Mouse (Mus musculus) liver, embryonic 15.5 days (tissue): Measurements from ENCODE around the gene Ablim1. TPM values are rescaled to one million over a fixed set of nuclear protein-coding genes. Genes with fewer than 3 reads are reported as not detected.
A peak's percentile ranks its signal among the peaks of the same experiment; 100 is the strongest.

ENCODE experiments used
- ATAC-seq: fragments of 200-750 bp; cut with Nextera tagmentation; 2 replicates; pipeline ENCODE4 v1.8.0; 2017; ENCODE audit warnings: moderate number of reproducible peaks, mild to moderate bottlenecking, moderate library complexity; ENCODE audit not compliant: insufficient read depth
- H3K27ac ChIP-seq: fragments of 300-500 bp; sonication (generic); replicated peaks from 2 replicates; pipeline ENCODE4 v1.5.1; 2015; ENCODE audit warnings: mild to moderate bottlenecking, inconsistent platforms
- H3K27me3 ChIP-seq: fragments of 300-500 bp; sonication (generic); 2 replicates; pipeline ENCODE4 v1.6.1; 2015; ENCODE audit warnings: mild to moderate bottlenecking, inconsistent platforms
- H3K36me3 ChIP-seq: fragments of 300-500 bp; sonication (generic); replicated peaks from 2 replicates; pipeline ENCODE4 v1.6.1; 2015; ENCODE audit warnings: moderate library complexity, mild to moderate bottlenecking, inconsistent platforms
- H3K4me1 ChIP-seq: fragments of 300-500 bp; sonication (generic); replicated peaks from 2 replicates; pipeline ENCODE4 v1.6.1; 2015; ENCODE audit warnings: inconsistent platforms
- H3K4me2 ChIP-seq: fragments of 300-500 bp; sonication (generic); 2 replicates; pipeline ENCODE4 v1.6.1; 2015; ENCODE audit warnings: moderate library complexity, mild to moderate bottlenecking, inconsistent platforms
- H3K4me3 ChIP-seq: fragments of 300-500 bp; sonication (generic); replicated peaks from 2 replicates; pipeline ENCODE4 v1.5.1; 2015; ENCODE audit warnings: mild to moderate bottlenecking, inconsistent platforms
- H3K9ac ChIP-seq: fragments of 300-500 bp; sonication (generic); 2 replicates; pipeline ENCODE4 v1.6.1; 2015; ENCODE audit warnings: moderate library complexity, mild to moderate bottlenecking, inconsistent platforms
- H3K9me3 ChIP-seq: fragments of 300-500 bp; sonication (generic); replicated peaks from 2 replicates; pipeline ENCODE4 v1.6.1; 2016; ENCODE audit warnings: inconsistent platforms
- WGBS: fragments of 180-500 bp; shearing (Covaris S2); methylation state at CpG from one replicate; pipeline ENCODE4 v1.1.7; 2015; ENCODE audit warnings: mixed read lengths; ENCODE audit not compliant: insufficient replicate concordance; 5-methylcytosine and 5-hydroxymethylcytosine counted together
- polyA plus RNA-seq: library from polyadenylated mRNA; unstranded; fragments of >200 nt; fragmentation: Nextera tagmentation; extraction: Ambion mirVana; gene quantifications from 2 replicates; pipeline ENCODE4 v1.2.1, GENCODE M21; 2015

The Ablim1 gene
- polyA plus RNA-seq, 1 experiment from 2014 or later, result 9.5 TPM

GRCm38 (mm10) chr19:57185021-57185420 lies 129.7 kb downstream of the Ablim1 start:
- Histone ChIP-seq H3K4me2 (no peak overlapping the region), H3K9me3 (no peaks in the 10 kb centered on the region), H3K27ac (no peak overlapping the region; the same call in 1 of the 2 replicates), H3K27me3 (no peaks in the 10 kb centered on the region), H3K4me3 (no peak overlapping the region), H3K36me3 (no peaks in the 10 kb centered on the region), H3K9ac (no peak overlapping the region), H3K4me1 (peaks cover 28% of the 10 kb centered on the region)
- 52% methylated on average over 3 of the region's 3 CpGs for WGBS
- no peak for ATAC-seq

- no peaks in the 10 kb centered on the region for H3K9me3 ChIP-seq
- no peak overlapping the region for H3K9ac ChIP-seq
- no peaks in the 10 kb centered on the region for H3K36me3 ChIP-seq
- H3K4me1 ChIP-seq, result peaks cover 24% of the 10 kb centered on the region
- no peak overlapping the region for H3K4me2 ChIP-seq
- peak overlapping the region; percentile 72; the same call in 1 of the 2 replicates for H3K27ac ChIP-seq
- no peak overlapping the region for H3K4me3 ChIP-seq
- no peaks in the 10 kb centered on the region for H3K27me3 ChIP-seq
- 63% methylated on average over 13 of the region's 13 CpGs for WGBS
- ATAC-seq, result no peak
Observed at GRCm38 (mm10) chr19:57182938-57183720, 131.6 kb downstream of the Ablim1 start.

- Histone ChIP-seq H3K27me3 (no peaks in the 10 kb centered on the region), H3K36me3 (no peaks in the 10 kb centered on the region), H3K27ac (peak overlapping the region; percentile 74), H3K9me3 (no peaks in the 10 kb centered on the region), H3K9ac (no peak overlapping the region), H3K4me3 (no peak overlapping the region), H3K4me2 (peak overlapping the region; percentile 25; the same call in 1 of the 2 replicates), H3K4me1 (peaks cover 26% of the 10 kb centered on the region)
- 62% methylated on average over 10 of the region's 10 CpGs for WGBS
- peak; percentile 69 for ATAC-seq
Observed at GRCm38 (mm10) chr19:57181852-57182528, 132.7 kb downstream of the Ablim1 start.

- Histone ChIP-seq H3K9ac (no peak overlapping the region), H3K4me3 (no peak overlapping the region), H3K4me2 (peak overlapping the region; percentile 25; the same call in 1 of the 2 replicates), H3K27ac (peak overlapping the region; percentile 74), H3K4me1 (peaks cover 26% of the 10 kb centered on the region), H3K27me3 (no peaks in the 10 kb centered on the region), H3K36me3 (no peaks in the 10 kb centered on the region), H3K9me3 (no peaks in the 10 kb centered on the region)
- ATAC-seq, result no peak
- WGBS, result 71% methylated on average over 6 of the region's 6 CpGs
Observed at GRCm38 (mm10) chr19:57181317-57181716, 133.4 kb downstream of the Ablim1 start.

GRCm38 (mm10) chr19:57180908-57181307 lies 133.8 kb downstream of the Ablim1 start:
- Histone ChIP-seq H3K36me3 (no peaks in the 10 kb centered on the region), H3K9ac (no peak overlapping the region), H3K4me2 (no peak overlapping the region), H3K9me3 (no peaks in the 10 kb centered on the region), H3K4me1 (peaks cover 26% of the 10 kb centered on the region), H3K4me3 (no peak overlapping the region), H3K27me3 (no peaks in the 10 kb centered on the region), H3K27ac (peak overlapping the region; percentile 74)
- WGBS, result 49% methylated on average over 3 of the region's 3 CpGs
- ATAC-seq, result no peak

GRCm38 (mm10) chr19:57180333-57180732 lies 134.4 kb downstream of the Ablim1 start:
- no peak for ATAC-seq
- Histone ChIP-seq H3K4me3 (no peak overlapping the region), H3K36me3 (no peaks in the 10 kb centered on the region), H3K27ac (no peak overlapping the region; the same call in 1 of the 2 replicates), H3K27me3 (no peaks in the 10 kb centered on the region), H3K4me2 (no peak overlapping the region), H3K4me1 (peaks cover 26% of the 10 kb centered on the region), H3K9ac (no peak overlapping the region), H3K9me3 (no peaks in the 10 kb centered on the region)
- 34% methylated on average over 9 of the region's 9 CpGs for WGBS

- H3K4me1 ChIP-seq, result peaks cover 26% of the 10 kb centered on the region; the same call in 1 of the 2 replicates
- no peaks in the 10 kb centered on the region for H3K36me3 ChIP-seq
- no peak overlapping the region for H3K9ac ChIP-seq
- no peak overlapping the region for H3K4me2 ChIP-seq
- H3K4me3 ChIP-seq, result no peak overlapping the region
- no peaks in the 10 kb centered on the region for H3K27me3 ChIP-seq
- no peak for ATAC-seq
- H3K9me3 ChIP-seq, result no peaks in the 10 kb centered on the region
- no peak overlapping the region for H3K27ac ChIP-seq
- 64% methylated on average over 7 of the region's 7 CpGs for WGBS
Observed at GRCm38 (mm10) chr19:57179269-57179668, 135.4 kb downstream of the Ablim1 start.

GRCm38 (mm10) chr19:57177334-57177733 lies 137.4 kb downstream of the Ablim1 start:
- H3K9me3 ChIP-seq, result no peaks in the 10 kb centered on the region
- H3K36me3 ChIP-seq, result no peaks in the 10 kb centered on the region
- H3K4me3 ChIP-seq, result no peak overlapping the region
- no peak overlapping the region for H3K27ac ChIP-seq
- H3K27me3 ChIP-seq, result no peaks in the 10 kb centered on the region
- no peak for ATAC-seq
- H3K4me2 ChIP-seq, result no peak overlapping the region
- H3K9ac ChIP-seq, result no peak overlapping the region
- peaks cover 21% of the 10 kb centered on the region; the same call in 1 of the 2 replicates for H3K4me1 ChIP-seq
- 57% methylated on average over 6 of the region's 6 CpGs for WGBS

- Histone ChIP-seq H3K36me3 (no peaks in the 10 kb centered on the region), H3K27me3 (no peaks in the 10 kb centered on the region), H3K4me2 (no peak overlapping the region), H3K9me3 (no peaks in the 10 kb centered on the region), H3K4me3 (no peak overlapping the region), H3K9ac (no peak overlapping the region), H3K27ac (no peak overlapping the region), H3K4me1 (peaks cover 10% of the 10 kb centered on the region; the same call in 1 of the 2 replicates)
- ATAC-seq, result no peak
Observed at GRCm38 (mm10) chr19:57175077-57175476, 139.6 kb downstream of the Ablim1 start.

GRCm38 (mm10) chr19:57174541-57174940 lies 140.2 kb downstream of the Ablim1 start:
- ATAC-seq, result no peak
- Histone ChIP-seq H3K9ac (no peak overlapping the region), H3K4me2 (no peak overlapping the region), H3K9me3 (no peaks in the 10 kb centered on the region), H3K4me1 (peaks cover 8% of the 10 kb centered on the region; the same call in 1 of the 2 replicates), H3K36me3 (no peaks in the 10 kb centered on the region), H3K27ac (no peak overlapping the region; the same call in 1 of the 2 replicates), H3K4me3 (no peak overlapping the region), H3K27me3 (no peaks in the 10 kb centered on the region)
- 56% methylated on average over 5 of the region's 5 CpGs for WGBS

GRCm38 (mm10) chr19:57174045-57174444 lies 140.7 kb downstream of the Ablim1 start:
- Histone ChIP-seq H3K9me3 (no peaks in the 10 kb centered on the region), H3K4me1 (peaks cover 8% of the 10 kb centered on the region; the same call in 1 of the 2 replicates), H3K9ac (no peak overlapping the region), H3K36me3 (no peaks in the 10 kb centered on the region), H3K4me2 (no peak overlapping the region), H3K27me3 (no peaks in the 10 kb centered on the region), H3K4me3 (no peak overlapping the region), H3K27ac (no peak overlapping the region; the same call in 1 of the 2 replicates)
- ATAC-seq, result no peak
- 59% methylated on average over 5 of the region's 5 CpGs for WGBS
